Mouse (Mus musculus) stomach, postnatal 0 days (tissue): ENCODE results near the gene Vps26c.

Experiments
- CTCF ChIP-seq: IDR thresholded peaks from 2 replicates; pipeline ENCODE4 v1.5.1; 2016; ENCODE audit warnings: antibody characterized with exemption, low read depth, mild to moderate bottlenecking, moderate library complexity
- EP300 ChIP-seq: optimal IDR thresholded peaks from 2 replicates; pipeline ENCODE3; 2016; ENCODE audit warnings: antibody characterized with exemption

GRCm38 (mm10) chr16:94559282-94559681 is 32.7 kb upstream of the Vps26c start:
- no peak for TF ChIP-seq CTCF
- TF ChIP-seq EP300: no peak
